Mouse (Mus musculus) kidney, adult 2 months (tissue): ENCODE results near the gene Ubac1. TPM values are rescaled to one million over a fixed set of nuclear protein-coding genes. Genes with fewer than 3 reads are reported as not detected.
A peak's percentile ranks its signal among the peaks of the same experiment; 100 is the strongest.

Experiments used
- DNase-seq: peaks from one replicate; pipeline ENCODE4 v3.0.0; 2021
- H3K27ac ChIP-seq: fragments of 200-500 bp; 2 replicates; pipeline ENCODE4 v1.5.1; 2012; ENCODE audit warnings: low read depth, low read length, control low read depth, inconsistent platforms; ENCODE audit not compliant: insufficient read depth
- H3K27me3 ChIP-seq: fragments of 200-500 bp; replicated peaks from 2 replicates; pipeline ENCODE4 v1.6.1; 2012; ENCODE audit warnings: mild to moderate bottlenecking, moderate library complexity, low read length, inconsistent platforms; ENCODE audit not compliant: control insufficient read depth, insufficient read depth
- H3K36me3 ChIP-seq: fragments of 200-500 bp; 2 replicates; pipeline ENCODE4 v1.6.1; 2012; ENCODE audit warnings: mild to moderate bottlenecking, moderate library complexity, low read length, inconsistent platforms; ENCODE audit not compliant: control insufficient read depth, insufficient read depth
- H3K4me1 ChIP-seq: fragments of 200-500 bp; 2 replicates; pipeline ENCODE4 v1.6.1; 2011; ENCODE audit warnings: low read length; ENCODE audit not compliant: control insufficient read depth, insufficient read depth
- H3K4me3 ChIP-seq: fragments of 200-500 bp; 2 replicates; pipeline ENCODE4 v1.5.1; 2011; ENCODE audit warnings: mild to moderate bottlenecking, low read depth, low read length, control low read depth; ENCODE audit not compliant: insufficient read depth
- CTCF ChIP-seq: fragments of 200-500 bp; conservative IDR thresholded peaks from 2 replicates; pipeline ENCODE4 v1.5.1; 2011; ENCODE audit warnings: low read depth, mild to moderate bottlenecking, control low read depth, low read length, moderate library complexity, mixed read lengths; ENCODE audit not compliant: insufficient read depth, insufficient read length
- POLR2A ChIP-seq: fragments of 200-500 bp; IDR thresholded peaks from one replicate; pipeline ENCODE4 v1.6.1; 2011; ENCODE audit warnings: low read depth, low read length, control low read depth
- WGBS: fragments of 180-500 bp; shearing (Covaris S2); methylation state at CpG from one replicate; pipeline ENCODE4 v1.1.7; 2018; 5-methylcytosine and 5-hydroxymethylcytosine counted together
- polyA plus RNA-seq: library from polyadenylated mRNA; depleted of rRNA; stranded (reverse); fragments of >200 nt; gene quantifications from 2 replicates; pipeline ENCODE4 v1.2.3, GENCODE M21; 2012

The Ubac1 gene
- polyA plus RNA-seq, 1 experiment = 65.8 TPM

GRCm38 (mm10) chr2:26057053-26057452 lies 35.5 kb upstream of the Ubac1 start:
- TF ChIP-seq POLR2A (no peak), CTCF (no peak)
- Histone ChIP-seq H3K36me3 (no peaks in the 10 kb centered on the region), H3K4me1 (no peaks in the 10 kb centered on the region), H3K27ac (no peak overlapping the region), H3K4me3 (no peak overlapping the region), H3K27me3 (no peaks in the 10 kb centered on the region)
- WGBS = 81% methylated on average over 7 of the region's 7 CpGs
- no peak for DNase-seq

GRCm38 (mm10) chr2:26056226-26056625 lies 34.7 kb upstream of the Ubac1 start:
- no peak for DNase-seq
- Histone ChIP-seq H3K4me3 (no peak overlapping the region), H3K27ac (no peak overlapping the region), H3K27me3 (no peaks in the 10 kb centered on the region), H3K36me3 (no peaks in the 10 kb centered on the region), H3K4me1 (no peaks in the 10 kb centered on the region)
- 59% methylated on average over 5 of the region's 5 CpGs for WGBS
- no peak for TF ChIP-seq POLR2A
- TF ChIP-seq CTCF = no peak

GRCm38 (mm10) chr2:26055747-26056102 lies 34.2 kb upstream of the Ubac1 start:
- 45% methylated on average over 2 of the region's 2 CpGs for WGBS

GRCm38 (mm10) chr2:26055046-26055746 lies 33.6 kb upstream of the Ubac1 start:
- H3K27me3 ChIP-seq = no peaks in the 10 kb centered on the region
- TF ChIP-seq POLR2A (no peak), CTCF (peak; percentile 96; the same call in 1 of the 2 replicates)
- no peaks in the 10 kb centered on the region for H3K4me1 ChIP-seq
- DNase-seq = peak; percentile 71
- no peaks in the 10 kb centered on the region for H3K36me3 ChIP-seq
- no peak overlapping the region for H3K27ac ChIP-seq
- no peak overlapping the region for H3K4me3 ChIP-seq
- WGBS = 45% methylated on average over 8 of the region's 8 CpGs

More at GRCm38 (mm10) chr2:26055747-26056102, 34.2 kb upstream of the Ubac1 start:
- no peak overlapping the region for H3K4me3 ChIP-seq
- no peak for TF ChIP-seq POLR2A
- no peak for TF ChIP-seq CTCF
- DNase-seq = no peak
- H3K36me3 ChIP-seq = no peaks in the 10 kb centered on the region
- no peak overlapping the region for H3K27ac ChIP-seq
- H3K4me1 ChIP-seq = no peaks in the 10 kb centered on the region
- no peaks in the 10 kb centered on the region for H3K27me3 ChIP-seq

- H3K36me3 ChIP-seq = no peaks in the 10 kb centered on the region
- WGBS = 36% methylated on average over 4 of the region's 4 CpGs
These were observed 31.3 kb upstream of the Ubac1 start for GRCm38 (mm10) chr2:26052806-26053205.

DNA sequence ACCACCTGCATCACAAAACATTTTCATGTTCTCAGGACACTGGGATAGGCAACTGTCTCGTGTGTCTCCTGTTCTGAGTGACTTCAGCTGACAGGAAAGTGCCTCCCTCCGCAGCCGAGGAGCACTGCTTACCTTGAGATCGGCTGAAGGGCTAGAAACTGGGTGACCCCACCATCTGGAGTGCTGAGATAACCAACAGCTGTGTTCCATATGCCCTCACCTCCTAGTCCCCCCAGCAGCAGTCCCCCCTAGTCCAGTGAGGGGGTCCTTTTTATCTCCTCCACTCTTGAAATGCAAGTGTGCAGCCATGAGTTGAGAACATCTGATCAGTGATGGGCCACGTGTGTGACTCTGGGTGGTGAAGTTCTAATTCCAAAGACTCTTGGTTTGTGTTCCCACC lies 27.3 kb upstream of the Ubac1 start:
- Histone ChIP-seq H3K27ac (no peak overlapping the region), H3K27me3 (no peaks in the 10 kb centered on the region), H3K4me3 (no peak overlapping the region), H3K4me1 (no peaks in the 10 kb centered on the region), H3K36me3 (no peaks in the 10 kb centered on the region)
- no peak for DNase-seq
- TF ChIP-seq CTCF = no peak
- TF ChIP-seq POLR2A = no peak
- 59% methylated on average over 5 of the region's 5 CpGs for WGBS

More at GRCm38 (mm10) chr2:26052806-26053205, 31.3 kb upstream of the Ubac1 start:
- Histone ChIP-seq H3K4me1 (no peaks in the 10 kb centered on the region), H3K27ac (no peak overlapping the region), H3K4me3 (no peak overlapping the region), H3K27me3 (no peaks in the 10 kb centered on the region)
- TF ChIP-seq CTCF = no peak
- TF ChIP-seq POLR2A = no peak
- no peak for DNase-seq

- TF ChIP-seq CTCF (no peak), POLR2A (no peak)
- H3K4me1 ChIP-seq = peaks cover 3% of the 10 kb centered on the region; the same call in 1 of the 2 replicates
- H3K27me3 ChIP-seq = no peaks in the 10 kb centered on the region
- no peaks in the 10 kb centered on the region for H3K36me3 ChIP-seq
- H3K4me3 ChIP-seq = no peak overlapping the region
- no peak overlapping the region for H3K27ac ChIP-seq
- no peak for DNase-seq
- 82% methylated on average over 9 of the region's 9 CpGs for WGBS
These were observed 22.7 kb upstream of the Ubac1 start for GRCm38 (mm10) chr2:26044216-26044615.
